ENCODE assay signal across 32 mouse cellular contexts in the genomic region with DNA sequence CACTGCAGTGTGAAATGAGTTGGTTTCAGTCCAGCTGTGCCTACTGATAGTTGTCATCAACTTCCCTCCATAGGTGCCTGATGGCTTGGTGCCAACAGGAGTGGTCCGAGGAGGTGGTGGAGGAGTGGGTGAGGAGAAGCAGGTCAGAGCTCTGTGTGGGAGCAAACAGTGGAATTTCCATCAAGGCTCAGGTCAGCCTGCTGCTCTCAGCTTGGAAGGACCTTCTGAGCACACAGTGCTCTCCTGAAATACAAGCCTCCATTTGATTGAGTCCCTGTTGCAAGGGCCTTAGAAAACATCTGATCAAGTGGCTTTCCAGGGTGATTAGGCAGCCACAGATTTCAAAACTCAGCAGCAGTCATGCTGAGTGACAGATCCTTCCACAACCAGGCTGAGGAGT.
DNase-seq lines count a peak whose midpoint lies in the region; ATAC-seq and TF ChIP-seq lines count a peak whose summit lies in the region.
"Had no signal": no experiment of that assay in that cellular context is flagged by ENCODE, and none has a peak within 500 bp of the region (broad histone marks: within the 10 kb centered on the region; RNA-seq: fewer than 3 reads in every experiment).

No protein-coding gene starts in this region.

- H3K36me3 ChIP-seq in lung, embryonic 14.5 days (ENCODE audit: insufficient read depth), result no peaks in the 10 kb centered on the region
- H3K36me3 ChIP-seq in hindbrain, embryonic 12.5 days, result no peaks in the 10 kb centered on the region
- H3K36me3 ChIP-seq: embryonic facial prominence, embryonic 12.5 days; forebrain, embryonic 10.5 days; hindbrain, embryonic 15.5 days; kidney, embryonic 15.5 days; limb, embryonic 13.5 days; liver, embryonic 12.5 days; neural tube, embryonic 12.5 days had no signal

- H3K9me3 ChIP-seq in lung, embryonic 14.5 days (ENCODE audit: low read depth, low read length), result no peaks in the 10 kb centered on the region
- no peaks in the 10 kb centered on the region for H3K9me3 ChIP-seq in hindbrain, embryonic 12.5 days (replicated peaks)
- H3K9me3 ChIP-seq: embryonic facial prominence, embryonic 12.5 days; forebrain, embryonic 10.5 days; hindbrain, embryonic 15.5 days; kidney, embryonic 15.5 days; limb, embryonic 13.5 days; liver, embryonic 12.5 days; neural tube, embryonic 12.5 days had no signal

- H3K4me2 ChIP-seq in lung, embryonic 14.5 days, result no peak overlapping the region
- H3K4me2 ChIP-seq in hindbrain, embryonic 12.5 days (replicated peaks), result no peak overlapping the region
- H3K4me2 ChIP-seq: embryonic facial prominence, embryonic 12.5 days; heart, embryonic 11.5 days; hindbrain, embryonic 15.5 days; kidney, embryonic 15.5 days; limb, embryonic 13.5 days; liver, embryonic 12.5 days; midbrain, embryonic 11.5 days; neural tube, embryonic 12.5 days had no signal

- no peak for TF ChIP-seq POLR2A in brain, embryonic 14.5 days (IDR thresholded peaks at IDR 0.05; ENCODE audit: borderline replicate concordance, extremely low read depth, insufficient read depth, insufficient read length, poor library complexity, severe bottlenecking)

- peak; percentile 4 for DNase-seq in gastrocnemius, postnatal 14 days
- DNase-seq in gastrocnemius, adult 2 months, result no peak
- peak; percentile 15 for DNase-seq in brain, embryonic 14.5 days (ENCODE audit: low read depth)
- DNase-seq in lung, embryonic 14.5 days, result peak; percentile 4
- DNase-seq in lung, postnatal 25 days (ENCODE audit: low spot score), result peak; percentile 8
- DNase-seq in natural killer cell, adult 2 months (ENCODE audit: low spot score in 2 of 2), result no peak
- DNase-seq: adrenal gland, postnatal 25 days; cerebellum, adult 18-20 months; cerebellum, postnatal 36 days; forebrain, postnatal 0 days; gastrocnemius, postnatal 10 days; kidney, adult 11 months; kidney, postnatal 25 days; liver, postnatal 0 days; right cerebral cortex, adult 18-20 months; right cerebral cortex, postnatal 4 days; thymus, adult 18-20 months; thymus, postnatal 36 days had no signal

- no peak for TF ChIP-seq CTCF in gastrocnemius, adult 2 months (IDR thresholded peaks at IDR 0.05)
- TF ChIP-seq CTCF in brain, embryonic 14.5 days (IDR thresholded peaks at IDR 0.05; ENCODE audit: borderline replicate concordance, extremely low read depth, insufficient read depth, insufficient read length), result no peak
- TF ChIP-seq CTCF in lung, embryonic 14.5 days (IDR thresholded peaks at IDR 0.05; ENCODE audit: low read depth), result no peak

- H3K27ac ChIP-seq in gastrocnemius, adult 2 months, result no peak overlapping the region
- no peak overlapping the region for H3K27ac ChIP-seq in lung, embryonic 14.5 days (ENCODE audit: low read depth)
- no peak overlapping the region for H3K27ac ChIP-seq in hindbrain, embryonic 12.5 days
- H3K27ac ChIP-seq: embryonic facial prominence, embryonic 12.5 days; forebrain, embryonic 10.5 days; hindbrain, embryonic 15.5 days; kidney, embryonic 15.5 days; left cerebral cortex, adult 2 months; limb, embryonic 13.5 days; liver, embryonic 12.5 days; neural tube, embryonic 12.5 days; stomach, postnatal 0 days had no signal

- H3K4me1 ChIP-seq in lung, embryonic 14.5 days (ENCODE audit: insufficient read depth), result no peaks in the 10 kb centered on the region
- no peaks in the 10 kb centered on the region for H3K4me1 ChIP-seq in hindbrain, embryonic 12.5 days
- H3K4me1 ChIP-seq: embryonic facial prominence, embryonic 12.5 days; forebrain, embryonic 10.5 days; hindbrain, embryonic 15.5 days; kidney, embryonic 15.5 days; limb, embryonic 13.5 days; liver, embryonic 12.5 days; neural tube, embryonic 12.5 days had no signal

- H3K27me3 ChIP-seq in lung, embryonic 14.5 days (ENCODE audit: insufficient read depth, low read length), result no peaks in the 10 kb centered on the region
- H3K27me3 ChIP-seq in hindbrain, embryonic 12.5 days, result no peaks in the 10 kb centered on the region
- H3K27me3 ChIP-seq: embryonic facial prominence, embryonic 12.5 days; hindbrain, embryonic 15.5 days; kidney, embryonic 15.5 days; limb, embryonic 13.5 days; liver, embryonic 12.5 days; neural tube, embryonic 12.5 days had no signal

- ATAC-seq in lung, embryonic 14.5 days (ENCODE audit: insufficient read depth), result no peak
- ATAC-seq in hindbrain, embryonic 12.5 days (ENCODE audit: low FRiP score), result no peak
- ATAC-seq: forebrain, postnatal 0 days; inflammation-experienced regulatory T-cells, adult 6 months; liver, embryonic 12.5 days; liver, postnatal 0 days; midbrain, embryonic 16.5 days had no signal

- WGBS in lung, embryonic 14.5 days, result 26% methylated on average over 1 of the region's 1 CpGs
- 63% methylated on average over 1 of the region's 1 CpGs for WGBS in hindbrain, embryonic 12.5 days

- intact Hi-C loops in gastrocnemius, postnatal 14 days (cut with DNase I; ENCODE audit: low total_unique reads), result no loop called here
- intact Hi-C loops in gastrocnemius, adult 2 months (cut with DNase I), result no loop called here

- H3K4me3 ChIP-seq in gastrocnemius, adult 2 months, result no peak overlapping the region
- no peak overlapping the region for H3K4me3 ChIP-seq in lung, embryonic 14.5 days (ENCODE audit: low read depth, low read length)
- no peak overlapping the region for H3K4me3 ChIP-seq in hindbrain, embryonic 12.5 days
- H3K4me3 ChIP-seq: embryonic facial prominence, embryonic 12.5 days; forebrain, embryonic 10.5 days; hindbrain, embryonic 15.5 days; kidney, embryonic 15.5 days; left cerebral cortex, adult 2 months; limb, embryonic 13.5 days; liver, embryonic 12.5 days; neural tube, embryonic 12.5 days had no signal

- H3K9ac ChIP-seq in lung, embryonic 14.5 days, result no peak overlapping the region
- H3K9ac ChIP-seq in hindbrain, embryonic 12.5 days, result no peak overlapping the region
- H3K9ac ChIP-seq: embryonic facial prominence, embryonic 12.5 days; forebrain, postnatal 0 days; hindbrain, embryonic 15.5 days; kidney, embryonic 15.5 days; limb, embryonic 13.5 days; liver, embryonic 12.5 days; liver, postnatal 0 days; neural tube, embryonic 12.5 days had no signal

Comparison
In these comparisons a context has a peak if more than half of its experiments do, and no peak if none do; other contexts are left out.
1. DNase-seq: peak in gastrocnemius, postnatal 14 days (single experiment), brain, embryonic 14.5 days (single experiment), lung, embryonic 14.5 days (single experiment) and lung, postnatal 25 days (single experiment); none in gastrocnemius, adult 2 months (single experiment) and natural killer cell, adult 2 months (0 of 2).